Mouse (Mus musculus): ENCODE data around the gene Zmiz1.

Gene Zmiz1

DNA sequence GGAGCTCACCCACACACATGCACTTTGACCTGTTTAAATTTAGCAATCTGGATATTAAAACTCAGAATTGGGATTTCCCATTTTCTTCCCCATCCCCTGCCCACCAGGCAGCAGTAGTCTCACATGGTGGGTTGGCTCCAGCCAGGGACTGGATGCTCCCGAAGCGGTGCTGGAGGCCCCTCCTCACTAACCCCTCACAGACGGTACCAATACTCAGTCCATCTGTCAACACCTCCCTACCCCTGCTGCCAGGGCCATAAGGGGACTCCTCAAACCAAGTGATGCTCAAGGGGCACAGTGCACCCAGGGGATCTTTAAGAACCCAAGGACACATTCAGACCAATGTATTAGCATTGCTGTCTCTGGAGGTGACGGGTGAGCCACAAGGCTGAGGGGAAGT, 251.7 kb downstream of the Zmiz1 start:
- no peak for DNase-seq

DNA sequence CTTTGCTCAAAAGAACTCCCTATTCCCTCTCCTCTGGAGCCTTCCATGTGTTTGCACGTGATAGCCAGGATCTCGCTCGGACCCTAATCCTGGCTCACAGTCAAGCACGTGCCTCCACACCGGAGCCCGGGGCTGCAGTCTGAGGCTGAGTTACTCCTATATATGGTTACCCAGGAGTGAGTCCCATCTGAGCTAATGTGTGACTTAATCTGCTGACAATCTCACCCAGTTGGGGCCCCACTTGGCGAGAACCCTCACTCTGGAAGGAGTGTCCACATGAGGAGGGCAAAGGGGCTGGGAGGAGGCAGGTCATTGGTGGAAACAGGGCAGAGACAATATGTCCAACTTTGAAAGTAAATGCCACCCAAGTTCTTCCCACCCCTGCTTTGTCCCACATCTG, 252.2 kb downstream of the Zmiz1 start:
- no peak for DNase-seq

DNA sequence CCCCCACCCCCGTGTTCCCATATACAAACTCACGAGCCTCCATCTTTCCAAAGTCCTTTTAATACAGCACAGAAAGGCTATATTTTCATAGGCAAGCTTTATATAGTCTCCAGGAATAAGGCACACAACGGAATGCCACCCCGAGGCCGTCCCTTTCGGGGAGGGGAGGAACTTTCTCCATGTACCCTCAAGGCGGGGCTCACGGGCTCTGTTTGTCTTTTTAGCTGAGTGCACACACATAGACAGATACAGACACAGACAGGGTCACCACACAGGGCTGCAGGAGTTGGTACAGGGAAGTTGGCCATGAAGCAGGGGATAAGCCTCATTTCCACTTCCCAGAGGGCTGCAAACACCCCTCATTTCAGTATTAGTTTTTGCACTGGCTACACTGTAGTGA, 252.6 kb downstream of the Zmiz1 start:
- no peak for DNase-seq

DNA sequence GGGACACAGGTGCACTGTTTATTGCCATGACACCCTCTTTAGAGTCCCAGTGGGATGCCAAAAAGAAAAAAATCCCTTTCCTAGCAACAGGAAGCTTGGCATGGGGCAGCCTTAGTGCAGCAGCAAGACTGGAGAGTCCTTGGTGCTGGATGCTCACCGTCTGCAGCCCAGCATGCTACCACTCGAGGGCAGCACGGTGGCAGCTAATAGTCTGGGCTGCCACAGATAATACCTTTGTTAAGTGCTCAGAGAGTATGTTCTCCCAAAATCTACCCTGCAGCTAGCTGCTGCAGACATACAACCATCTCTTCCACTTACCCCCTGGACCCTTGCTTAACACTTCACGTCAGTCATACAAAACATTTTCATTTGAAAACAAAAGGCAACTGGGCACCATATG, 254.5 kb downstream of the Zmiz1 start:
- peak; percentile 49 for DNase-seq

Data from thymus, postnatal 25 days (tissue).